Mouse (Mus musculus) 3T3-L1 (cell line): ENCODE measurements around the gene Eif3l.

Experiments used
- DNase-seq: peaks from one replicate; pipeline ENCODE4 v3.0.0-alpha.2; 2015; ENCODE audit warnings: low read depth, low spot score

The Eif3l gene

GRCm38 (mm10) chr15:79050160-79050845 is 24.7 kb upstream of the Eif3l start:
- DNase-seq: no peak

- DNase-seq: no peak
Measured at GRCm38 (mm10) chr15:79050964-79051363, 24.0 kb upstream of the Eif3l start.

GRCm38 (mm10) chr15:79051461-79052360 is 23.3 kb upstream of the Eif3l start:
- DNase-seq: peak; percentile 48

GRCm38 (mm10) chr15:79052366-79052765 is 22.6 kb upstream of the Eif3l start:
- DNase-seq: no peak

GRCm38 (mm10) chr15:79056601-79057000 is 18.4 kb upstream of the Eif3l start:
- DNase-seq: no peak

- no peak for DNase-seq
Measured at GRCm38 (mm10) chr15:79057850-79058249, 17.1 kb upstream of the Eif3l start.

GRCm38 (mm10) chr15:79060887-79061565 is 14.0 kb upstream of the Eif3l start:
- no peak for DNase-seq

- peak; percentile 100 for DNase-seq
Measured at GRCm38 (mm10) chr15:79062376-79063159, 12.4 kb upstream of the Eif3l start, which contains the start of gene Ankrd54. TSS of gene Ankrd54 (minus strand) at chr15:79062893.

GRCm38 (mm10) chr15:79063160-79063740 is 11.7 kb upstream of the Eif3l start:
- DNase-seq: no peak

- peak; percentile 29 for DNase-seq
Measured at GRCm38 (mm10) chr15:79065086-79065770, 9.8 kb upstream of the Eif3l start.

- no peak for DNase-seq
Measured at GRCm38 (mm10) chr15:79066276-79066675, 8.7 kb upstream of the Eif3l start.

- DNase-seq: no peak
Measured at GRCm38 (mm10) chr15:79067631-79068030, 7.3 kb upstream of the Eif3l start.

- DNase-seq: no peak
Measured at GRCm38 (mm10) chr15:79068416-79068815, 6.6 kb upstream of the Eif3l start.

GRCm38 (mm10) chr15:79071117-79072039 is 3.6 kb upstream of the Eif3l start:
- DNase-seq: peak; percentile 75

GRCm38 (mm10) chr15:79073752-79074151 is 1.2 kb upstream of the Eif3l start:
- no peak for DNase-seq

GRCm38 (mm10) chr15:79074446-79074845 is 533 bp upstream of the Eif3l start:
- DNase-seq: no peak

GRCm38 (mm10) chr15:79075658-79076365 is 833 bp downstream of the Eif3l start:
- no peak for DNase-seq

GRCm38 (mm10) chr15:79079567-79079966 is 4.6 kb downstream of the Eif3l start:
- DNase-seq: no peak

GRCm38 (mm10) chr15:79092284-79092683 is 17.3 kb downstream of the Eif3l start:
- DNase-seq: peak; percentile 47
